Mouse (Mus musculus) gastrocnemius, postnatal 4 days (tissue): Measurements from ENCODE around the gene Kif2c. TPM values are rescaled to one million over a fixed set of nuclear protein-coding genes. Genes with fewer than 3 reads are reported as not detected.

ENCODE experiments used
- DNase-seq, 2 experiments: peaks; one replicate each; pipeline ENCODE4 v3.0.0; 2021 to 2022; ENCODE audit warnings: low spot score in 2 of 2, mixed read lengths in 2 of 2
- microRNA-seq: library from miRNA; unstranded; fragments of <30 nt; microRNA quantifications from one replicate; pipeline ENCODE4 v1.2.0, GENCODE M21; 2021
- total RNA-seq, 2 experiments: library from RNA; stranded (reverse); gene quantifications; 2 replicates each; pipeline ENCODE4 v1.2.3; 2021

Gene Kif2c
- total RNA-seq, 2 experiments from 2014 or later: 9.6 to 10.9 TPM

GRCm38 (mm10) chr4:117122209-117122608 is 60.2 kb downstream of the Kif2c start:
- no peak for DNase-seq

- DNase-seq: peak; percentile 81 to 91
These were observed 61.7 kb downstream of the Kif2c start for GRCm38 (mm10) chr4:117120445-117121414.

GRCm38 (mm10) chr4:117120052-117120444 is 62.4 kb downstream of the Kif2c start:
- DNase-seq: no peak

- no peak for DNase-seq
These were observed 62.8 kb downstream of the Kif2c start for GRCm38 (mm10) chr4:117119636-117120035.

- no peak for DNase-seq
These were observed 64.5 kb downstream of the Kif2c start for GRCm38 (mm10) chr4:117117931-117118330.

- DNase-seq: no peak
These were observed 66.8 kb downstream of the Kif2c start for GRCm38 (mm10) chr4:117115592-117115991.

GRCm38 (mm10) chr4:117113237-117113636 is 69.2 kb downstream of the Kif2c start:
- no peak for DNase-seq

GRCm38 (mm10) chr4:117110985-117111384 is 71.5 kb downstream of the Kif2c start:
- no peak for DNase-seq

- no peak for DNase-seq
These were observed 72.2 kb downstream of the Kif2c start for GRCm38 (mm10) chr4:117110249-117110648.

Small RNAs within 50 kb of the gene (microRNA-seq; reads per million reads assigned to microRNA genes)
- not detected for gene Gm22398

Other genes with a start within 250 kb of the Kif2c start
- 10 to 100 TPM; 63.3 to 64.2 TPM for gene Urod, start 188.2 kb downstream of the Kif2c start, total RNA-seq
- gene Hectd3, start 187.3 kb downstream of the Kif2c start, total RNA-seq: 10 to 100 TPM; 22.8 to 23.2 TPM
- 10 to 100 TPM; 25.1 to 28.3 TPM for gene Eif2b3, start 163.2 kb downstream of the Kif2c start, total RNA-seq
- 10 to 100 TPM; 10.4 to 12.8 TPM for gene Ptch2, start 86.6 kb downstream of the Kif2c start, total RNA-seq
- 1 to 10 TPM; 6.2 to 8.8 TPM for gene Btbd19, start 56.9 kb downstream of the Kif2c start, total RNA-seq
- under 1 TPM in 1 of 2 experiments, not detected in 1; 0.47 TPM for gene Tctex1d4, start 55.8 kb downstream of the Kif2c start, total RNA-seq
- gene Plk3, start 48.7 kb downstream of the Kif2c start, total RNA-seq: 1 to 10 TPM; 2.3 to 3.6 TPM
- 1,000 to 10,000 TPM; 1,262 to 1,321 TPM for gene Rps8, start 26.4 kb downstream of the Kif2c start, total RNA-seq
- gene Tmem53, start 69.3 kb upstream of the Kif2c start, total RNA-seq: 10 to 100 TPM; 11.5 to 13.8 TPM
- not detected for gene Armh1, start 69.5 kb upstream of the Kif2c start, total RNA-seq